In the genomic region with DNA sequence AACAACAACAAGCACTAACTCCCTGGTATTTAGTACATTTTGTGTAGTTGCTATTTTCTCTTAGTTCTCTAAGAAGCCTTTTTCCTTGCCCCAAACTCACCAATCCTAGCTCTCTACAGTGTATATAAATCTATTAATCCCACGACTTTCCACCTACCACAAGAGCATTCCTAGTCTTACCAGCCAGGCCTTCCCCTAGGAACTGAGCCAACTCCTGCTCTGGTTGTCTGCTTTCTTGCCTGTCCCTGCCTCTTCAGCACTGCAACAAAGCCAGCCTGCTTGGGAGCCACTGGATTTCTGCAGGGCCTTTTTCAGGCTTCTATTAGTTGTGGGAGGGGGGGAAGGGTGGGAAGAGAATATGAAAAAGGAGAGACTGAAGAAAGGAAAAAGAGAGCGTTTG, we compare ENCODE assay signal across 17 mouse cellular contexts. TPM values are rescaled to one million over a fixed set of nuclear protein-coding genes. Genes with fewer than 3 reads are reported as not detected.
A peak's percentile ranks its signal among the peaks of the same experiment; 100 is the strongest.
DNase-seq lines count a peak whose midpoint lies in the region; ATAC-seq and TF ChIP-seq lines count a peak whose summit lies in the region.
"Had no signal": no experiment of that assay in that cellular context is flagged by ENCODE, and none has a peak within 500 bp of the region (broad histone marks: within the 10 kb centered on the region; RNA-seq: fewer than 3 reads in every experiment).

No protein-coding gene starts in this region.

- no peak for ATAC-seq in kidney, postnatal 0 days (replicated peaks; ENCODE audit: low FRiP score, low read depth)
- ATAC-seq in kidney, embryonic 16.5 days (ENCODE audit: low FRiP score, low TSS enrichment) = no peak
- ATAC-seq in Patski = peak; percentile 45
- ATAC-seq: activated CD4-positive, CD25-positive, alpha-beta regulatory T cell, adult 4 months; intestine, embryonic 16.5 days had no signal

- no peaks in the 10 kb centered on the region for H3K9me3 ChIP-seq in kidney, postnatal 0 days (replicated peaks; ENCODE audit: low read length)
- no peaks in the 10 kb centered on the region for H3K9me3 ChIP-seq in kidney, embryonic 16.5 days (ENCODE audit: low read length)
- H3K9me3 ChIP-seq: heart, embryonic 13.5 days; liver, embryonic 15.5 days had no signal

- H3K4me2 ChIP-seq in kidney, postnatal 0 days (ENCODE audit: low read length) = no peak overlapping the region
- H3K4me2 ChIP-seq in kidney, embryonic 16.5 days (replicated peaks; ENCODE audit: low read depth, low read length) = no peak overlapping the region
- H3K4me2 ChIP-seq: heart, embryonic 13.5 days; liver, embryonic 15.5 days had no signal

- no peak for DNase-seq in kidney, postnatal 0 days (ENCODE audit: low spot score)
- peak; percentile 62 for DNase-seq in MN1 (ENCODE audit: low spot score)
- no peak for DNase-seq in Patski (ENCODE audit: low read depth, low spot score)
- DNase-seq in fat pad, adult 2 months (ENCODE audit: extremely low read depth, low read depth, low spot score) = peak; percentile 62
- no peak for DNase-seq in cerebellum, postnatal 36 days
- no peak for DNase-seq in heart, postnatal 25 days (ENCODE audit: low spot score)
- DNase-seq in cerebellum, adult 8-10 months = no peak
- DNase-seq: adrenal gland, postnatal 36 days; cerebellum, adult 9-11 months; embryo, embryonic 11 days; kidney, postnatal 10 days; left cerebral cortex, postnatal 4 days had no signal

- no peak overlapping the region for H3K9ac ChIP-seq in kidney, postnatal 0 days (ENCODE audit: low read depth, low read length)
- H3K9ac ChIP-seq in kidney, embryonic 16.5 days (replicated peaks; ENCODE audit: low read length) = no peak overlapping the region
- H3K9ac ChIP-seq: heart, embryonic 13.5 days; liver, embryonic 15.5 days had no signal

- no peak for TF ChIP-seq CTCF in kidney, postnatal 0 days (IDR thresholded peaks at IDR 0.05; ENCODE audit: low read depth)
- no peak for TF ChIP-seq CTCF in Patski (IDR thresholded peaks at IDR 0.05)

- H3K36me3 ChIP-seq in kidney, postnatal 0 days (ENCODE audit: insufficient read depth, low read length) = no peaks in the 10 kb centered on the region
- H3K36me3 ChIP-seq in kidney, embryonic 16.5 days (ENCODE audit: insufficient read depth, low read length) = no peaks in the 10 kb centered on the region
- H3K36me3 ChIP-seq: heart, embryonic 13.5 days; liver, embryonic 15.5 days had no signal

- POLR2A ChIA-PET in Patski (lab: Charles Lee) = no interaction called here

- H3K4me1 ChIP-seq in kidney, postnatal 0 days (replicated peaks; ENCODE audit: insufficient read depth, low read length) = no peaks in the 10 kb centered on the region
- no peaks in the 10 kb centered on the region for H3K4me1 ChIP-seq in kidney, embryonic 16.5 days (ENCODE audit: insufficient read depth, low read length)
- H3K4me1 ChIP-seq: heart, embryonic 13.5 days; liver, embryonic 15.5 days had no signal

- CTCF ChIA-PET in Patski (lab: Charles Lee) = no interaction called here

- in situ Hi-C loops in Patski (cut with MboI; ENCODE audit: low pct_unique_long_range_greater_than_20kb) = loop anchor here (25.0 kb wide), 1 partner anchor 877 kb away; no protein-coding TSS in a partner anchor

- 77% methylated on average over 2 of the region's 2 CpGs for whole genome bisulfite sequencing in kidney, postnatal 0 days
- WGBS in kidney, embryonic 16.5 days = 75% methylated on average over 2 of the region's 2 CpGs

- H3K27me3 ChIP-seq in kidney, postnatal 0 days (ENCODE audit: insufficient read depth, low read length) = no peaks in the 10 kb centered on the region
- no peaks in the 10 kb centered on the region for H3K27me3 ChIP-seq in kidney, embryonic 16.5 days (ENCODE audit: insufficient read depth, low read length)
- no peaks in the 10 kb centered on the region for H3K27me3 ChIP-seq in Patski
- H3K27me3 ChIP-seq: heart, embryonic 13.5 days; liver, embryonic 15.5 days had no signal

- intact Hi-C loops in heart, postnatal 25 days (cut with DNase I) = no loop called here

- no peak overlapping the region for H3K4me3 ChIP-seq in kidney, postnatal 0 days (replicated peaks; ENCODE audit: low read depth, low read length)
- no peak overlapping the region for H3K4me3 ChIP-seq in kidney, embryonic 16.5 days (ENCODE audit: low read length)
- H3K4me3 ChIP-seq: heart, embryonic 13.5 days; liver, embryonic 15.5 days had no signal

- 0 out of 2 replicates have a peak overlapping the region, but pooled peaks have one; percentile 19 for H3K27ac ChIP-seq in kidney, postnatal 0 days
- H3K27ac ChIP-seq in kidney, embryonic 16.5 days (ENCODE audit: low read length) = no peak overlapping the region
- H3K27ac ChIP-seq: heart, embryonic 13.5 days; liver, embryonic 15.5 days had no signal

RNA-seq across cellular contexts. Expression of a gene that starts 20.5 kb away (rescaled TPM):
- 27.5 and 30.0 TPM in 2 replicates for polyA plus RNA-seq in kidney, postnatal 0 days (2015; fragmentation: Nextera tagmentation; extraction: Ambion mirVana)
- 24.8 and 26.5 TPM in 2 replicates for polyA plus RNA-seq in kidney, embryonic 16.5 days (2015; fragmentation: Nextera tagmentation; extraction: Ambion mirVana)
- 58.8 TPM for polyA plus RNA-seq in Patski (2021)
- total RNA-seq in heart, postnatal 25 days (2021) = 10 to 100 TPM; 32.4 to 37.8 TPM

RNA-seq across cellular contexts. Expression of a gene that starts 35.0 kb away (rescaled TPM):
- 1.6 and 1.9 TPM in 2 replicates for polyA plus RNA-seq in kidney, postnatal 0 days (2015; fragmentation: Nextera tagmentation; extraction: Ambion mirVana)
- polyA plus RNA-seq in kidney, embryonic 16.5 days (2015; fragmentation: Nextera tagmentation; extraction: Ambion mirVana) = 2.6 and 2.7 TPM in 2 replicates
- not detected for polyA plus RNA-seq in Patski (2021)
- total RNA-seq in heart, postnatal 25 days (2021) = under 1 TPM in 1 of 2 experiments, not detected in 1; 0.05 TPM

Comparison
In these comparisons a context has a peak if more than half of its experiments do, and no peak if none do; other contexts are left out.
1. DNase-seq: peak in MN1 (single experiment) and fat pad, adult 2 months (single experiment); none in kidney, postnatal 0 days (single experiment), Patski (single experiment), cerebellum, postnatal 36 days (0 of 2), heart, postnatal 25 days (single experiment) and cerebellum, adult 8-10 months (single experiment).